Mouse (Mus musculus) heart, embryonic 12.5 days (tissue): ENCODE measurements around the gene Ints3. TPM values are rescaled to one million over a fixed set of nuclear protein-coding genes. Genes with fewer than 3 reads are reported as not detected.

Experiments
- ATAC-seq: fragments of 200-750 bp; cut with Nextera tagmentation; 2 replicates; pipeline ENCODE4 v1.8.0; 2017; ENCODE audit warnings: moderate TSS enrichment, moderate library complexity; ENCODE audit not compliant: insufficient number of reproducible peaks, low FRiP score
- H3K27ac ChIP-seq: fragments of 300-500 bp; sonication (generic); 2 replicates; pipeline ENCODE4 v1.5.1; 2016; ENCODE audit warnings: mild to moderate bottlenecking, moderate library complexity; ENCODE audit not compliant: poor library complexity, severe bottlenecking
- H3K27me3 ChIP-seq: fragments of 300-500 bp; sonication (generic); replicated peaks from 2 replicates; pipeline ENCODE4 v1.6.1; 2016; ENCODE audit warnings: mild to moderate bottlenecking, moderate library complexity
- H3K36me3 ChIP-seq: fragments of 300-500 bp; sonication (generic); 2 replicates; pipeline ENCODE4 v1.6.1; 2016; ENCODE audit warnings: mild to moderate bottlenecking, moderate library complexity
- H3K4me1 ChIP-seq: fragments of 300-500 bp; sonication (generic); replicated peaks from 2 replicates; pipeline ENCODE4 v1.6.1; 2016; ENCODE audit warnings: mild to moderate bottlenecking
- H3K4me2 ChIP-seq: fragments of 300-500 bp; sonication (generic); 2 replicates; pipeline ENCODE4 v1.6.1; 2016; ENCODE audit warnings: mild to moderate bottlenecking, moderate library complexity
- H3K4me3 ChIP-seq: fragments of 300-500 bp; sonication (generic); 2 replicates; pipeline ENCODE4 v1.5.1; 2016; ENCODE audit warnings: mild to moderate bottlenecking
- H3K9ac ChIP-seq: fragments of 300-500 bp; sonication (generic); 2 replicates; pipeline ENCODE4 v1.6.1; 2016; ENCODE audit warnings: mild to moderate bottlenecking, moderate library complexity
- H3K9me3 ChIP-seq: fragments of 300-500 bp; sonication (generic); replicated peaks from 2 replicates; pipeline ENCODE4 v1.6.1; 2016; ENCODE audit warnings: mild to moderate bottlenecking, moderate library complexity
- WGBS: fragments of 180-500 bp; shearing (Covaris S2); methylation state at CpG from one replicate; pipeline ENCODE4 v1.1.7; 2016; 5-methylcytosine and 5-hydroxymethylcytosine counted together
- polyA plus RNA-seq: library from polyadenylated mRNA; unstranded; fragments of >200 nt; fragmentation: Nextera tagmentation; extraction: Ambion mirVana; gene quantifications from 2 replicates; pipeline ENCODE4 v1.2.1, GENCODE M21; 2016

The Ints3 gene
- polyA plus RNA-seq, 1 experiment from 2014 or later, result 32.2 TPM

- 0 out of 2 replicates have a peak overlapping the region, but pooled peaks have one; percentile 1 for H3K4me3 ChIP-seq
- no peak overlapping the region for H3K9ac ChIP-seq
- 12% methylated on average over 7 of the region's 7 CpGs for WGBS
Observed at GRCm38 (mm10) chr3:90462579-90462978, 29.2 kb upstream of the Ints3 start.

GRCm38 (mm10) chr3:90461935-90462334, 28.5 kb upstream of the Ints3 start:
- Histone ChIP-seq H3K4me2 (no peak overlapping the region), H3K9ac (no peak overlapping the region), H3K27ac (no peak overlapping the region), H3K27me3 (peaks cover 38% of the 10 kb centered on the region), H3K36me3 (no peaks in the 10 kb centered on the region), H3K9me3 (no peaks in the 10 kb centered on the region), H3K4me3 (no peak overlapping the region), H3K4me1 (peaks cover 23% of the 10 kb centered on the region)
- ATAC-seq, result no peak
- 84% methylated on average over 3 of the region's 3 CpGs for WGBS

More at GRCm38 (mm10) chr3:90462579-90462978, 29.2 kb upstream of the Ints3 start:
- Histone ChIP-seq H3K36me3 (no peaks in the 10 kb centered on the region), H3K4me2 (peak overlapping the region; percentile 95), H3K27ac (no peak overlapping the region), H3K9me3 (no peaks in the 10 kb centered on the region), H3K27me3 (peaks cover 38% of the 10 kb centered on the region), H3K4me1 (peaks cover 23% of the 10 kb centered on the region)
- ATAC-seq, result no peak

- WGBS, result 65% methylated on average over 5 of the region's 5 CpGs
- H3K27me3 ChIP-seq, result peaks cover 31% of the 10 kb centered on the region
Observed at GRCm38 (mm10) chr3:90460315-90460714, 26.9 kb upstream of the Ints3 start.

GRCm38 (mm10) chr3:90459727-90460126, 26.3 kb upstream of the Ints3 start:
- Histone ChIP-seq H3K36me3 (no peaks in the 10 kb centered on the region), H3K4me3 (no peak overlapping the region), H3K4me2 (no peak overlapping the region), H3K4me1 (peaks cover 10% of the 10 kb centered on the region), H3K27me3 (peaks cover 25% of the 10 kb centered on the region), H3K9me3 (no peaks in the 10 kb centered on the region), H3K9ac (no peak overlapping the region), H3K27ac (no peak overlapping the region)
- ATAC-seq, result no peak
- WGBS, result 80% methylated on average over 9 of the region's 9 CpGs

More at GRCm38 (mm10) chr3:90460315-90460714, 26.9 kb upstream of the Ints3 start:
- Histone ChIP-seq H3K9ac (no peak overlapping the region), H3K4me1 (peaks cover 14% of the 10 kb centered on the region), H3K27ac (no peak overlapping the region), H3K4me3 (no peak overlapping the region), H3K4me2 (no peak overlapping the region), H3K9me3 (no peaks in the 10 kb centered on the region), H3K36me3 (no peaks in the 10 kb centered on the region)
- no peak for ATAC-seq

- Histone ChIP-seq H3K9ac (no peak overlapping the region), H3K36me3 (no peaks in the 10 kb centered on the region), H3K27me3 (no peaks in the 10 kb centered on the region), H3K4me2 (no peak overlapping the region), H3K9me3 (no peaks in the 10 kb centered on the region), H3K4me1 (peaks cover 14% of the 10 kb centered on the region), H3K27ac (no peak overlapping the region), H3K4me3 (no peak overlapping the region)
- WGBS, result 85% methylated on average over 14 of the region's 14 CpGs
- no peak for ATAC-seq
Observed at GRCm38 (mm10) chr3:90454931-90455330, 21.5 kb upstream of the Ints3 start.

GRCm38 (mm10) chr3:90451396-90452095, 18.1 kb upstream of the Ints3 start:
- peak overlapping the region; percentile 24; the same call in 1 of the 2 replicates for H3K27ac ChIP-seq
- H3K9me3 ChIP-seq, result no peaks in the 10 kb centered on the region
- 43% methylated on average over 10 of the region's 10 CpGs for WGBS
- no peak for ATAC-seq
- H3K4me2 ChIP-seq, result peak overlapping the region; percentile 55
- no peaks in the 10 kb centered on the region for H3K27me3 ChIP-seq
- H3K36me3 ChIP-seq, result no peaks in the 10 kb centered on the region
- H3K4me3 ChIP-seq, result peak overlapping the region; percentile 12
- H3K9ac ChIP-seq, result peak overlapping the region; percentile 30; the same call in 1 of the 2 replicates
- peaks cover 21% of the 10 kb centered on the region for H3K4me1 ChIP-seq

GRCm38 (mm10) chr3:90450874-90451273, 17.5 kb upstream of the Ints3 start:
- no peak for ATAC-seq
- Histone ChIP-seq H3K27ac (0 out of 2 replicates have a peak overlapping the region, but pooled peaks have one; percentile 24), H3K4me2 (peak overlapping the region; percentile 55), H3K27me3 (no peaks in the 10 kb centered on the region), H3K36me3 (no peaks in the 10 kb centered on the region), H3K4me3 (peak overlapping the region; percentile 12), H3K4me1 (peaks cover 22% of the 10 kb centered on the region), H3K9ac (peak overlapping the region; percentile 30; the same call in 1 of the 2 replicates), H3K9me3 (no peaks in the 10 kb centered on the region)
- WGBS, result 22% methylated on average over 12 of the region's 12 CpGs

- H3K9ac ChIP-seq, result no peak overlapping the region
- WGBS, result 42% methylated on average over 6 of the region's 6 CpGs
- no peak for ATAC-seq
- no peaks in the 10 kb centered on the region for H3K27me3 ChIP-seq
- H3K4me1 ChIP-seq, result peaks cover 26% of the 10 kb centered on the region
- no peaks in the 10 kb centered on the region for H3K9me3 ChIP-seq
- H3K4me3 ChIP-seq, result no peak overlapping the region
- H3K4me2 ChIP-seq, result no peak overlapping the region
- H3K27ac ChIP-seq, result no peak overlapping the region
- H3K36me3 ChIP-seq, result no peaks in the 10 kb centered on the region
Observed at GRCm38 (mm10) chr3:90448626-90449025, 15.2 kb upstream of the Ints3 start.

GRCm38 (mm10) chr3:90447123-90447494, 13.7 kb upstream of the Ints3 start:
- no peaks in the 10 kb centered on the region for H3K36me3 ChIP-seq
- ATAC-seq, result peak; percentile 30; the same call in 1 of the 2 replicates
- 0 out of 2 replicates have a peak overlapping the region, but pooled peaks have one; percentile 59 for H3K9ac ChIP-seq
- peaks cover 26% of the 10 kb centered on the region for H3K4me1 ChIP-seq
- peak overlapping the region; percentile 90 for H3K27ac ChIP-seq
- 45% methylated on average over 7 of the region's 7 CpGs for WGBS
- H3K4me3 ChIP-seq, result peak overlapping the region; percentile 37; the same call in 1 of the 2 replicates
- H3K27me3 ChIP-seq, result no peaks in the 10 kb centered on the region
- no peaks in the 10 kb centered on the region for H3K9me3 ChIP-seq
- peak overlapping the region; percentile 66 for H3K4me2 ChIP-seq

GRCm38 (mm10) chr3:90446389-90447122, 13.1 kb upstream of the Ints3 start:
- Histone ChIP-seq H3K27ac (peak overlapping the region; percentile 90), H3K9me3 (no peaks in the 10 kb centered on the region), H3K4me1 (peaks cover 24% of the 10 kb centered on the region), H3K36me3 (no peaks in the 10 kb centered on the region), H3K4me3 (peak overlapping the region; percentile 37), H3K9ac (peak overlapping the region; percentile 59), H3K27me3 (no peaks in the 10 kb centered on the region), H3K4me2 (peak overlapping the region; percentile 66)
- peak; percentile 91 for ATAC-seq
- under 1% methylated on average over 17 of the region's 17 CpGs for WGBS
